Mouse (Mus musculus) ES-Bruce4 (cell line): ENCODE results near the gene Rab4b. TPM values are rescaled to one million over a fixed set of nuclear protein-coding genes. Genes with fewer than 3 reads are reported as not detected.

Experiments
- H3K27ac ChIP-seq: 2 replicates; pipeline ENCODE4 v1.5.1; 2012; ENCODE audit warnings: low read length, inconsistent platforms; ENCODE audit not compliant: insufficient read depth
- H3K27me3 ChIP-seq: 2 replicates; pipeline ENCODE4 v1.6.1; 2012; ENCODE audit warnings: mild to moderate bottlenecking, low read length, inconsistent platforms; ENCODE audit not compliant: control insufficient read depth, poor library complexity, insufficient read depth, severe bottlenecking
- H3K36me3 ChIP-seq: 2 replicates; pipeline ENCODE4 v1.6.1; 2012; ENCODE audit warnings: inconsistent platforms, mild to moderate bottlenecking, low read length, moderate library complexity; ENCODE audit not compliant: control insufficient read depth, poor library complexity, insufficient read depth, severe bottlenecking
- H3K4me1 ChIP-seq: one replicate; pipeline ENCODE4 v1.8.1; 2011; ENCODE audit warnings: low read length; ENCODE audit not compliant: control insufficient read depth, insufficient read depth
- H3K4me3 ChIP-seq: 2 replicates; pipeline ENCODE4 v1.5.1; 2011; ENCODE audit warnings: low read depth, mild to moderate bottlenecking, low read length
- H3K9ac ChIP-seq: 2 replicates; pipeline ENCODE4 v1.6.1; 2012; ENCODE audit warnings: low read depth, mild to moderate bottlenecking, inconsistent platforms; ENCODE audit not compliant: poor library complexity, severe bottlenecking
- H3K9me3 ChIP-seq: replicated peaks from 2 replicates; pipeline ENCODE4 v1.6.1; 2012; ENCODE audit warnings: mild to moderate bottlenecking, low read length, inconsistent platforms; ENCODE audit not compliant: control insufficient read depth, poor library complexity, insufficient read depth, severe bottlenecking
- CTCF ChIP-seq: IDR thresholded peaks from one replicate; pipeline ENCODE4 v1.8.1; 2011; ENCODE audit warnings: low read depth, low read length
- EP300 ChIP-seq: IDR thresholded peaks from 2 replicates; pipeline ENCODE4 v1.6.1; 2011; ENCODE audit warnings: low read depth, low read length; ENCODE audit not compliant: insufficient read depth
- POLR2A ChIP-seq: IDR thresholded peaks from one replicate; pipeline ENCODE4 v1.8.1; 2011; ENCODE audit warnings: low read length; ENCODE audit not compliant: insufficient read depth
- polyA plus RNA-seq: library from polyadenylated mRNA; stranded (reverse); fragments of >200 nt; gene quantifications from 2 replicates; pipeline ENCODE4 v1.2.4, GENCODE M21; 2011; ENCODE audit warnings: low read depth; ENCODE audit not compliant: missing spikeins, insufficient read depth, insufficient read length

Gene Rab4b
- polyA plus RNA-seq, 1 experiment = 35.8 TPM

GRCm38 (mm10) chr7:27133757-27134156, 44.9 kb downstream of the Rab4b start:
- H3K9ac ChIP-seq = no peak overlapping the region
- no peaks in the 10 kb centered on the region for H3K36me3 ChIP-seq
- TF ChIP-seq EP300 = no peak
- TF ChIP-seq CTCF = no peak
- TF ChIP-seq POLR2A = no peak
- peaks cover 2% of the 10 kb centered on the region for H3K4me1 ChIP-seq
- H3K27ac ChIP-seq = no peak overlapping the region
- no peaks in the 10 kb centered on the region for H3K27me3 ChIP-seq
- no peak overlapping the region for H3K4me3 ChIP-seq
- no peaks in the 10 kb centered on the region for H3K9me3 ChIP-seq

DNA sequence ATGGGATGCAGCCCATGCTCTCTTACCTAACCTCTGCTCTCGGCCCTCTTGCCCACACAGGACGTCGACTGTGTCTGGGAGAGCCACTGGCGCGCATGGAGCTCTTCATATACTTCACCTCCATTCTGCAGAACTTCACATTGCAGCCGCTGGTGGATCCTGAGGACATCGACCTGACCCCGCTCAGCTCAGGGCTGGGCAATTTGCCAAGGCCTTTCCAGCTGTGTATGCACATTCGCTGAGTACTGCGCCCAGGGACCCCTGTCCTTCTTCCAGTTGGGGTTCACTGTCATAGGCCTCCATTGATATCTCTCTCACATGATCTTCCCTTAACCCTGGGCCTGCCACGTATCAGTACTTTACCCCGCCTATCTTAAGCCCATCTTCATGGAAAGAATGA, 45.5 kb downstream of the Rab4b start:
- Histone ChIP-seq H3K4me1 (peaks cover 2% of the 10 kb centered on the region), H3K9ac (no peak overlapping the region)
- TF ChIP-seq EP300 (no peak), CTCF (no peak)

GRCm38 (mm10) chr7:27132588-27132987, 46.1 kb downstream of the Rab4b start:
- Histone ChIP-seq H3K4me1 (peaks cover 2% of the 10 kb centered on the region), H3K27me3 (no peaks in the 10 kb centered on the region), H3K27ac (no peak overlapping the region), H3K9me3 (no peaks in the 10 kb centered on the region), H3K4me3 (no peak overlapping the region), H3K36me3 (no peaks in the 10 kb centered on the region), H3K9ac (no peak overlapping the region)
- no peak for TF ChIP-seq POLR2A
- no peak for TF ChIP-seq CTCF
- no peak for TF ChIP-seq EP300

More for the DNA sequence above, 45.5 kb downstream of the Rab4b start:
- Histone ChIP-seq H3K9me3 (no peaks in the 10 kb centered on the region), H3K4me3 (no peak overlapping the region), H3K36me3 (no peaks in the 10 kb centered on the region), H3K27ac (no peak overlapping the region), H3K27me3 (no peaks in the 10 kb centered on the region)

DNA sequence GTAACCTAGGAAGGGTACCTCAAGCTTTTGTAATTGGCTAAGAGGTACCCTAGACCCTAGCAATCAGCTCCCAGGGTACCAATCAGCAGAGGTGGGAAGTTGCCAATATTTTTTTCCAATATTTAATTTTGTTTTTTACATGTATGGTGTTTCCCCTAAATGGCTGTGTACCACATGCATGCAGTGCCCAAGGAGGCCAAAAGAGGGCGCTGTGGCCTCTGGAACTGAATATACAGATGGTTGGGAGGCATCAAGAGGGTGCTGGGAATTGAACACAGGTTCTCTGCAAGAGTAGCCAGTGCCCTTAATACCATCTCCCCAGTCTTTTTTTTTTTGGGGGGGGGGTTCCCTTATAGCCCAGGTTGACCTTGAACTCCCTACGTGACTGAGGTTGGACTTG, 47.3 kb downstream of the Rab4b start:
- no peak overlapping the region for H3K27ac ChIP-seq
- H3K4me3 ChIP-seq = no peak overlapping the region
- H3K4me1 ChIP-seq = peaks cover 2% of the 10 kb centered on the region
- no peak overlapping the region for H3K9ac ChIP-seq
- H3K36me3 ChIP-seq = no peaks in the 10 kb centered on the region
- no peaks in the 10 kb centered on the region for H3K9me3 ChIP-seq
- no peaks in the 10 kb centered on the region for H3K27me3 ChIP-seq
- TF ChIP-seq POLR2A (no peak), CTCF (peak; percentile 43), EP300 (no peak)

DNA sequence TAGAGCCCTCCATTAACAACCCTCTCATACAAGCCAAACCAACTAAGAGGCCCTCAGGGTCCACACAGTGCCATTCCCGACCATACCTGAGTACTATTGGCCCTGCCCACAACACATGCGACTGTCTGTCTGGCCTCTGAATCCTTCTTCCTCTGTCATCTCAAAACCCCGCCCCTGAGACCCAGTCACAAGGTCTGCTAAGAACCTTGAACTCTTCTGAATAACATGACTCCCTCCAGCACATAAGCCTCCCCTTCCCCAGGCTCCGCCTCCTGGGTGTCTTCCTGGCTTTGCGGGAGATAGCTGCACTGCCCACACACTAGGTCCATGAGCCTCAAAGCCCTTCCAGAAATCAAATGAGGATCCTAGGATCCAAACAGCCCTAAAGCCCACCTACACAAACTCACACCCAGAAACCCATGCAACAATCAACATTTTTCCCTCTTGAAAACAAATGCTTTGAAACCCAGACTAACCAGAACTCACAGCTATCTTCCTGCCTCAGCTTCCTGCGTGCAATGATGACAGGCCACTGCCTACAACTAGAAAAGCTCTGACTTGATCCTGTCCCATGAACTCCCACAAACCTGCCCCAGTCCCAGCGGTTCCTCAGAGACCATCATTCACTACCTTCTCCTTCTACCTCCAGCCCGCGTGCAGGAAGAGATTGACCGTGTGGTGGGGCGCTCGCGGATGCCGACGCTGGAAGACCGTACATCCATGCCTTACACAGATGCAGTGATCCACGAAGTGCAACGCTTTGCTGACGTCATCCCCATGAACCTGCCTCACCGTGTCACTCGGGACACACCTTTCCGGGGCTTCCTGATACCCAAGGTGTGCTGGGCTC, 48.0 kb downstream of the Rab4b start:
- no peak overlapping the region for H3K27ac ChIP-seq
- peak overlapping the region; percentile 45 for H3K4me3 ChIP-seq
- no peak overlapping the region for H3K9ac ChIP-seq
- TF ChIP-seq EP300 (no peak), CTCF (no peak), POLR2A (no peak)
- H3K36me3 ChIP-seq = no peaks in the 10 kb centered on the region
- no peaks in the 10 kb centered on the region for H3K9me3 ChIP-seq
- no peaks in the 10 kb centered on the region for H3K27me3 ChIP-seq
- peaks cover 2% of the 10 kb centered on the region for H3K4me1 ChIP-seq

DNA sequence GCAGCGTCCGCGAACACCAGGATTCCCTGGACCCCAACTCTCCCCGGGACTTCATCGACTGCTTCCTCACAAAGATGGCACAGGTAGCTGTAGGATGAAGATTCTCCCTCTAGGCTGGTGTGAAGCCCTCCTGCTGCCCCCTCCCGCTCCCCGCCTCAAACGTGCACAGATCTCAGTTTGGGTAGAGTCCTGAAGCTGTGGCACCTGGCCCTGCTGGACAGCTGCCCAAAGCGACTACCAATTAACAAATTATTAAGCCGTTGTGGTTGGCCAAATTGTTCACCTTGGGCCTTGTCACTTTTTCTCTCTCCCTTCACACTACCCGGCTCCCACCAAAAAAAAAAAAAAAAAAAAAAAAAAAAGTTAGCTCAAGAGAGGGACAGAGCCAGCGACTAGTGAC, 48.9 kb downstream of the Rab4b start:
- peaks cover 2% of the 10 kb centered on the region for H3K4me1 ChIP-seq
- no peak for TF ChIP-seq EP300
- TF ChIP-seq CTCF = no peak
- no peak for TF ChIP-seq POLR2A
- no peak overlapping the region for H3K27ac ChIP-seq
- no peaks in the 10 kb centered on the region for H3K27me3 ChIP-seq
- H3K36me3 ChIP-seq = no peaks in the 10 kb centered on the region
- no peak overlapping the region for H3K4me3 ChIP-seq
- H3K9me3 ChIP-seq = no peaks in the 10 kb centered on the region
- H3K9ac ChIP-seq = no peak overlapping the region
